8 mouse cellular contexts compared by ENCODE assay signal in the genomic region with DNA sequence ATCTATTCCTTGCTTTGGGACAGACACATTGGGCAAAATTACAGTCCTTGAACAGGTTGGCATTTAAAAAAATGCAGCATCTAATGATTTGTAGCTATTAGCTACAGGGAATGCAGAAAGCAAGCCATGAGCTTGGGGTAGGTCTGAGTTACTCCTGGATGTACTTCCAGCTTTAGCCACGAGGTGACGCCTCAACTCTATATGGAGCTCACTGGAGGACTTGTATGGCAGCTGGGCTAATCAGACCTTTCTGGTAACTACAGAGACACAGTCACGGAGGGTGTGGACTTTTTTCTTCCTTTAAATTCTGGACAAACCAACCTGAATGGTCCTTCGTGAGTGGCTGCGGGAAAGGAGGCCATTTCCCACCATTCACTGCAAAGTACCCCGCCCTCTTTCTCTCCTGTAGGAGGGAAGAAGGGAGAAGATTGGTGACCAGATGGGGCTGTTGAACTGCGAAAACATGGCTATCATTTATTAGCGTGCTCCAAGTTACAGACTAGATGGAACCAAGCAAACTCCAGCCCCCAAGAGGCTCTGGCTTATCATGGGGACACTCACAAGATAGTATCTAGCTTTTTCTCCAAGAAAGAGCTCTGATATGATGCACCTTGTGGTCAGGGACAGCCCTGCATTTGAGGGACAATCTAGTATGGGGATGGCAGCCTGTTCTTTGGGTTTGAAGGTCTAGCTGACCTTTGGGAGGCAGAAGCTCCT. TPM values are rescaled to one million over a fixed set of nuclear protein-coding genes. Genes with fewer than 3 reads are reported as not detected.
DNase-seq lines count a peak whose midpoint lies in the region; ATAC-seq lines count a peak whose summit lies in the region.

No protein-coding gene starts in this region.

- 21% methylated on average over 8 of the region's 8 CpGs for WGBS in embryonic facial prominence, embryonic 14.5 days
- WGBS in limb, embryonic 11.5 days: 23% methylated on average over 8 of the region's 8 CpGs
- 27% methylated on average over 8 of the region's 8 CpGs for WGBS in stomach, embryonic 15.5 days

- H3K4me1 ChIP-seq in embryonic facial prominence, embryonic 14.5 days (ENCODE audit: control insufficient read depth, insufficient read depth, low read length): no peaks in the 10 kb centered on the region
- H3K4me1 ChIP-seq in limb, embryonic 11.5 days (ENCODE audit: control insufficient read depth, insufficient read depth, low read length): no peaks in the 10 kb centered on the region
- H3K4me1 ChIP-seq in stomach, embryonic 15.5 days: no peaks in the 10 kb centered on the region

- H3K36me3 ChIP-seq in embryonic facial prominence, embryonic 14.5 days (ENCODE audit: control insufficient read depth, insufficient read depth, low read length): no peaks in the 10 kb centered on the region
- H3K36me3 ChIP-seq in limb, embryonic 11.5 days (ENCODE audit: control insufficient read depth, insufficient read depth, low read length): no peaks in the 10 kb centered on the region
- H3K36me3 ChIP-seq in stomach, embryonic 15.5 days: no peaks in the 10 kb centered on the region

- no peak overlapping the region for H3K27ac ChIP-seq in embryonic facial prominence, embryonic 14.5 days (replicated peaks; ENCODE audit: low read depth, low read length)
- H3K27ac ChIP-seq in limb, embryonic 11.5 days (replicated peaks; ENCODE audit: low read depth, low read length): no peak overlapping the region
- no peak overlapping the region for H3K27ac ChIP-seq in stomach, embryonic 15.5 days

- H3K9ac ChIP-seq in embryonic facial prominence, embryonic 14.5 days (ENCODE audit: low read depth, low read length): no peak overlapping the region
- H3K9ac ChIP-seq in limb, embryonic 11.5 days (ENCODE audit: low read length): no peak overlapping the region
- no peak overlapping the region for H3K9ac ChIP-seq in stomach, embryonic 15.5 days

- DNase-seq in 416B (ENCODE audit: low read depth): peak; percentile 71
- peak; percentile 48 to 71 for DNase-seq in adrenal gland, postnatal 4 days (ENCODE audit: low spot score in 2 of 2)
- DNase-seq in embryonic facial prominence, embryonic 14.5 days (ENCODE audit: low spot score): peak; percentile 91
- peak; percentile 51 to 78 for DNase-seq in heart, adult 9 months (ENCODE audit: low spot score in 2 of 2)
- DNase-seq in kidney, adult 8-10 months: peak; percentile 55 to 79
- DNase-seq in limb, embryonic 11.5 days (ENCODE audit: low spot score): peak; percentile 88
- DNase-seq in natural killer cell, adult 2 months (ENCODE audit: low spot score in 2 of 2): peak; percentile 2 to 16

- H3K27me3 ChIP-seq in embryonic facial prominence, embryonic 14.5 days (replicated peaks; ENCODE audit: control insufficient read depth, insufficient read depth, low read length): no peaks in the 10 kb centered on the region
- no peaks in the 10 kb centered on the region for H3K27me3 ChIP-seq in limb, embryonic 11.5 days (ENCODE audit: control insufficient read depth, insufficient read depth, low read length)
- no peaks in the 10 kb centered on the region for H3K27me3 ChIP-seq in stomach, embryonic 15.5 days (replicated peaks)

- peak overlapping the region; percentile 40 for H3K4me2 ChIP-seq in embryonic facial prominence, embryonic 14.5 days (ENCODE audit: low read depth, low read length)
- no peak overlapping the region for H3K4me2 ChIP-seq in limb, embryonic 11.5 days (ENCODE audit: low read depth, severe bottlenecking)
- peak overlapping the region; percentile 37 for H3K4me2 ChIP-seq in stomach, embryonic 15.5 days

- H3K4me3 ChIP-seq in embryonic facial prominence, embryonic 14.5 days (ENCODE audit: low read depth, low read length): no peak overlapping the region
- H3K4me3 ChIP-seq in limb, embryonic 11.5 days (ENCODE audit: low read depth, low read length): no peak overlapping the region
- H3K4me3 ChIP-seq in stomach, embryonic 15.5 days (replicated peaks): no peak overlapping the region

- ATAC-seq in embryonic facial prominence, embryonic 14.5 days (ENCODE audit: low read depth): peak; percentile 85
- ATAC-seq in limb, embryonic 11.5 days (ENCODE audit: insufficient number of reproducible peaks, low FRiP score, low TSS enrichment, low read depth): peak; percentile 57; the same call in 1 of the 2 replicates
- peak; percentile 66; the same call in 1 of the 2 replicates for ATAC-seq in stomach, embryonic 15.5 days (ENCODE audit: insufficient read depth, low FRiP score, low read depth)

- no peaks in the 10 kb centered on the region for H3K9me3 ChIP-seq in embryonic facial prominence, embryonic 14.5 days (ENCODE audit: control insufficient read depth, low read length)
- H3K9me3 ChIP-seq in limb, embryonic 11.5 days (ENCODE audit: control insufficient read depth, low read length): no peaks in the 10 kb centered on the region
- H3K9me3 ChIP-seq in stomach, embryonic 15.5 days: no peaks in the 10 kb centered on the region

RNA-seq across cellular contexts. Expression of gene 1810046K07Rik, which starts 6.7 kb away (rescaled TPM):
- under 1 TPM in 1 of 2 experiments, not detected in 1; 0.31 TPM for total RNA-seq in adrenal gland, postnatal 4 days (2021)
- polyA plus RNA-seq in embryonic facial prominence, embryonic 14.5 days (2014; fragmentation: Nextera tagmentation; extraction: Ambion mirVana): not detected in 2 replicates
- polyA plus RNA-seq in limb, embryonic 11.5 days (2014; fragmentation: Nextera tagmentation; extraction: Ambion mirVana): not detected in 2 replicates
- polyA plus RNA-seq in stomach, embryonic 15.5 days (2015; fragmentation: Nextera tagmentation; extraction: Ambion mirVana): 0.50 and 0.72 TPM in 2 replicates

RNA-seq across cellular contexts. Expression of gene Colca2, which starts 57.1 kb away (rescaled TPM):
- 1 to 10 TPM; 3.8 to 6.1 TPM for total RNA-seq in adrenal gland, postnatal 4 days (2021)
- polyA plus RNA-seq in embryonic facial prominence, embryonic 14.5 days (2014; fragmentation: Nextera tagmentation; extraction: Ambion mirVana): 4.0 and 4.3 TPM in 2 replicates
- polyA plus RNA-seq in limb, embryonic 11.5 days (2014; fragmentation: Nextera tagmentation; extraction: Ambion mirVana): 1.8 and 2.2 TPM in 2 replicates
- 6.3 and 6.7 TPM in 2 replicates for polyA plus RNA-seq in stomach, embryonic 15.5 days (2015; fragmentation: Nextera tagmentation; extraction: Ambion mirVana)

Comparison
In these comparisons a context has a peak if more than half of its experiments do, and no peak if none do; other contexts are left out.
1. DNase-seq: peak in every context shown above with its lines; median percentile 91 in embryonic facial prominence, embryonic 14.5 days; 88 in limb, embryonic 11.5 days; 71 in 416B; 67 in kidney, adult 8-10 months; 64 in heart, adult 9 months; 60 in adrenal gland, postnatal 4 days; 9 in natural killer cell, adult 2 months.